Mouse (Mus musculus) spleen, adult 2 months (tissue): ENCODE data around the gene H2-Q10. TPM values are rescaled to one million over a fixed set of nuclear protein-coding genes. Genes with fewer than 3 reads are reported as not detected.

Experiments used
- DNase-seq, 2 experiments: peaks; one replicate each; pipeline versions ENCODE4 v3.0.0 to v3.0.0-alpha.2; 2012 to 2021; ENCODE audit warnings: low spot score in 2 of 2, low read depth in 1 of 2
- H3K27ac ChIP-seq: fragments of 200-500 bp; 2 replicates; pipeline ENCODE4 v1.5.1; 2012; ENCODE audit warnings: low read length, inconsistent platforms; ENCODE audit not compliant: insufficient read depth
- H3K27me3 ChIP-seq: fragments of 200-500 bp; 2 replicates; pipeline ENCODE4 v1.6.1; 2012; ENCODE audit warnings: mild to moderate bottlenecking, moderate library complexity, low read length, inconsistent platforms; ENCODE audit not compliant: control insufficient read depth, insufficient read depth
- H3K36me3 ChIP-seq: fragments of 200-500 bp; 2 replicates; pipeline ENCODE4 v1.6.1; 2012; ENCODE audit warnings: mild to moderate bottlenecking, low read length, inconsistent platforms; ENCODE audit not compliant: control insufficient read depth, insufficient read depth
- H3K4me1 ChIP-seq: fragments of 200-500 bp; 2 replicates; pipeline ENCODE4 v1.6.1; 2011; ENCODE audit warnings: inconsistent platforms; ENCODE audit not compliant: control insufficient read depth, insufficient read depth, insufficient read length
- H3K4me3 ChIP-seq: fragments of 200-500 bp; 2 replicates; pipeline ENCODE4 v1.5.1; 2011; ENCODE audit warnings: mild to moderate bottlenecking, inconsistent platforms; ENCODE audit not compliant: insufficient read depth, insufficient read length; ENCODE audit errors: extremely low read depth
- CTCF ChIP-seq: fragments of 200-500 bp; IDR thresholded peaks from 2 replicates; pipeline ENCODE4 v1.5.1; 2011; ENCODE audit warnings: mild to moderate bottlenecking, inconsistent platforms; ENCODE audit not compliant: insufficient read depth, insufficient read length, insufficient replicate concordance; ENCODE audit errors: extremely low read depth
- POLR2A ChIP-seq: fragments of 200-500 bp; IDR thresholded peaks from 2 replicates; pipeline ENCODE4 v1.6.1; 2011; ENCODE audit warnings: low read depth, low read length, inconsistent platforms
- WGBS: fragments of 180-500 bp; shearing (Covaris S2); methylation state at CpG from one replicate; pipeline ENCODE4 v1.1.7; 2018; 5-methylcytosine and 5-hydroxymethylcytosine counted together
- polyA plus RNA-seq: library from polyadenylated mRNA; depleted of rRNA; stranded (reverse); fragments of >200 nt; gene quantifications from 2 replicates; pipeline ENCODE4 v1.2.3, GENCODE M21; 2012

H2-Q10 gene
- polyA plus RNA-seq, 1 experiment, result 7.7 TPM

- TF ChIP-seq POLR2A (no peak), CTCF (peak; percentile 36; the same call in 1 of the 2 replicates)
- H3K4me3 ChIP-seq, result no peak overlapping the region
- 12% methylated on average over 8 of the region's 8 CpGs for WGBS
- H3K36me3 ChIP-seq, result no peaks in the 10 kb centered on the region
- H3K27ac ChIP-seq, result no peak overlapping the region
- no peaks in the 10 kb centered on the region; the same call in 1 of the 2 replicates for H3K27me3 ChIP-seq
- peak; percentile 19 to 45 for DNase-seq
- no peaks in the 10 kb centered on the region for H3K4me1 ChIP-seq
Measured at GRCm38 (mm10) chr17:35509284-35509683, 39.4 kb downstream of the H2-Q10 start.

GRCm38 (mm10) chr17:35512916-35513626 lies 43.2 kb downstream of the H2-Q10 start:
- no peak for TF ChIP-seq CTCF
- no peak for TF ChIP-seq POLR2A
- no peaks in the 10 kb centered on the region for H3K36me3 ChIP-seq
- H3K4me3 ChIP-seq, result no peak overlapping the region
- no peaks in the 10 kb centered on the region; the same call in 1 of the 2 replicates for H3K4me1 ChIP-seq
- WGBS, result 100% methylated on average over 7 of the region's 7 CpGs
- no peaks in the 10 kb centered on the region for H3K27me3 ChIP-seq
- H3K27ac ChIP-seq, result no peak overlapping the region
- no peak for DNase-seq

GRCm38 (mm10) chr17:35513886-35514285 lies 44.0 kb downstream of the H2-Q10 start:
- no peaks in the 10 kb centered on the region for H3K36me3 ChIP-seq
- no peaks in the 10 kb centered on the region; the same call in 1 of the 2 replicates for H3K4me1 ChIP-seq
- WGBS, result 17% methylated on average over 2 of the region's 2 CpGs
- TF ChIP-seq POLR2A (no peak), CTCF (peak; percentile 44; the same call in 1 of the 2 replicates)
- no peak overlapping the region for H3K4me3 ChIP-seq
- no peak overlapping the region for H3K27ac ChIP-seq
- H3K27me3 ChIP-seq, result no peaks in the 10 kb centered on the region
- peak; percentile 35 to 76 for DNase-seq

GRCm38 (mm10) chr17:35514756-35515155 lies 44.9 kb downstream of the H2-Q10 start:
- 91% methylated on average over 6 of the region's 6 CpGs for WGBS
- no peaks in the 10 kb centered on the region for H3K27me3 ChIP-seq
- DNase-seq, result no peak
- TF ChIP-seq POLR2A (no peak), CTCF (no peak)
- no peak overlapping the region for H3K4me3 ChIP-seq
- no peaks in the 10 kb centered on the region; the same call in 1 of the 2 replicates for H3K4me1 ChIP-seq
- H3K36me3 ChIP-seq, result no peaks in the 10 kb centered on the region
- H3K27ac ChIP-seq, result no peak overlapping the region

GRCm38 (mm10) chr17:35515911-35516640 lies 46.2 kb downstream of the H2-Q10 start:
- Histone ChIP-seq H3K27me3 (no peaks in the 10 kb centered on the region), H3K4me3 (peak overlapping the region; percentile 63), H3K27ac (no peak overlapping the region), H3K36me3 (no peaks in the 10 kb centered on the region), H3K4me1 (no peaks in the 10 kb centered on the region; the same call in 1 of the 2 replicates)
- DNase-seq, result no peak
- 25% methylated on average over 25 of the region's 25 CpGs for WGBS
- TF ChIP-seq CTCF, result no peak
- TF ChIP-seq POLR2A, result no peak

- no peaks in the 10 kb centered on the region for H3K27me3 ChIP-seq
- H3K4me3 ChIP-seq, result peak within 1 kb of the TSS; percentile 67
- DNase-seq, result peak; percentile 71 to 93
- no peaks in the 10 kb centered on the region for H3K36me3 ChIP-seq
- under 1% methylated on average over 66 of the region's 67 CpGs for WGBS
- no peaks in the 10 kb centered on the region; the same call in 1 of the 2 replicates for H3K4me1 ChIP-seq
- H3K27ac ChIP-seq, result no peak within 1 kb of the TSS
- TF ChIP-seq POLR2A, result no peak
- no peak for TF ChIP-seq CTCF
Measured at GRCm38 (mm10) chr17:35516652-35517500, 47.0 kb downstream of the H2-Q10 start, which contains the start of the genes Tcf19 and Cchcr1. Gene Tcf19, minus strand, starts transcription at chr17:35516824. Gene Cchcr1, plus strand, starts transcription at chr17:35517100.
